Mouse (Mus musculus) liver, adult 2 months (tissue): Measurements from ENCODE around the gene Mmp15.

ENCODE experiments used
- CTCF ChIP-seq: fragments of 200-500 bp; IDR thresholded peaks from 2 replicates; pipeline ENCODE4 v1.5.1; 2011; ENCODE audit warnings: low read depth, low read length, control low read depth
- POLR2A ChIP-seq: fragments of 200-500 bp; IDR thresholded peaks from 2 replicates; pipeline ENCODE4 v1.6.1; 2011; ENCODE audit warnings: low read length, control low read depth; ENCODE audit not compliant: insufficient read depth; ENCODE audit errors: extremely low read depth

DNA sequence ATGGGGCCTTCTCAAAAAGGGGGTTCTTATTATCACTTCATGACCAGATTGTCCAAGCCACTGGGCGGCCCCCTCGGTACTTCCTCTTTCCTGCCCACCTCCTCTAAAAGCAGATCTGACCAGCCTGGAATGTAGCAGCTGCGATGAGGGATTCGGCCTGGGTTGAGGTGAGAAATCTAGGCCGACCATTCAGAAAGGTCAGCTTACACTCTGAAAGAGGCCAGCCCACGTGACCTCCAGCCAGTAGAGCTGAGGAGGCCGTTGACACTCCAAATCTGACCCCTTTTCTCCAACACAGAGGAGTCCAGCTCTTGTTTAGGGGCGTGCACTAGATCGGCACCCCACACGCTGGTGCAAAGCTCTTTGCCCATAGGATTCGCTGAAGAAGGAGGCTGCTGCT is 44.7 kb downstream of the Mmp15 start:
- TF ChIP-seq CTCF (no peak), POLR2A (no peak)
